Mouse (Mus musculus) cerebellum, adult 18-20 months (tissue): Measurements from ENCODE around the gene Adgrl2.

Experiments used
- DNase-seq, 2 experiments: peaks; one replicate each; pipeline ENCODE4 v3.0.0; 2021

Adgrl2 gene

DNA sequence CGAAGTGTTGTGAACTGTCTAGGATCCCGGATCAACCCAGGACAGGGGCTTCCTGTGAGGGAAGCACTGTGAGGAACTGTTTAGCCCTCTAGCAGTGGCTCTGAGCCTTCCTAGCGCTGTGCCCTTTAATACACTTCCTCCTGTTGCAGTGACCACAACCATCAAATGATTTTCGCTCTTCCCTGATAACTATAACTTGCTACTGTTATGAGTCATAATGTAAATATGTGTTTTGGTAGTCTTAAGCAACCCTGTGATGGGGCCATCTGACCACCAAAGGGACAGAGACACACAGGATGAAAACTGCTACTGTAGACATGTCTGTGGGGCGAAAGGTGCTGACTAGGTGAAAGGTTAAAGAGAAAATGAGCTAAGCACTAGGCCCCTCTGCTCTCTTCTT, 71.9 kb downstream of the Adgrl2 start:
- DNase-seq: no peak

DNA sequence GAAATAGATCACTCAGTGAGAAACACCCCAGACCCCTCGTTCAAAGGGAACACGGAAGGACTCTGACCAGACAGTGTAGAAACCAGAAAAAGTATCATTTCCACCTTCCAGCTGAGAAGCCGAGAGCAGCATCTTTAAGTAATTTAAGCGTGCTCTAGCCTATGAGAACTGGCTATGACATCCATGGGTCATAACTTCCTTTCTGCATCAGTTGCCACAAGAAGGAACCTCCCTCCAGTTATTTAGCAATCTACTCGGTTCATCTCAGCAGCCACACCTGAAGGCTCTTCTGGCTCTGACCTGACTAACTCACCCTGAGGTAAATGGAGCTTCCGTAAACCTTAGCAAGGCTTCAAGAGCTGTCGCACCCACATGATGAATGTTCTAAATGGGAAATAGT, 72.5 kb downstream of the Adgrl2 start:
- no peak for DNase-seq

DNA sequence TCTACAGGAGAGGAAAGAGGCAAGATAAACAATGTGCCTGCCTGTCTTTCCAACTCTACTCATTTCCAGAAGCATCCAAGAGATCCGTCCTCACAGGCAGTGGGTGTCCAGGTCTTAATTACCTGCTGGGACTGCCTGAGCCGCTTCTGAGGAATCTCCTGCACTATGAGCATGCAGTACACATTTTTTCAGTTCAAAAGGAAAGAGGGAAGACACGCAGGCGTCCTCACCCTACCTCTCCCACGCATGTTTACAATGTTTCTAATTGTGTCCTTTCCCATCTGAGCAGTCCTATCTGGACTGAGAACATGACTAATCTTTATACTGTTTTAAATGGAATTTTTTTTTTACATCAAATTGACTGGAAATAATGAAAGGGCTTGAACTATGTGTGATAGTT, 74.1 kb downstream of the Adgrl2 start:
- DNase-seq: no peak

DNA sequence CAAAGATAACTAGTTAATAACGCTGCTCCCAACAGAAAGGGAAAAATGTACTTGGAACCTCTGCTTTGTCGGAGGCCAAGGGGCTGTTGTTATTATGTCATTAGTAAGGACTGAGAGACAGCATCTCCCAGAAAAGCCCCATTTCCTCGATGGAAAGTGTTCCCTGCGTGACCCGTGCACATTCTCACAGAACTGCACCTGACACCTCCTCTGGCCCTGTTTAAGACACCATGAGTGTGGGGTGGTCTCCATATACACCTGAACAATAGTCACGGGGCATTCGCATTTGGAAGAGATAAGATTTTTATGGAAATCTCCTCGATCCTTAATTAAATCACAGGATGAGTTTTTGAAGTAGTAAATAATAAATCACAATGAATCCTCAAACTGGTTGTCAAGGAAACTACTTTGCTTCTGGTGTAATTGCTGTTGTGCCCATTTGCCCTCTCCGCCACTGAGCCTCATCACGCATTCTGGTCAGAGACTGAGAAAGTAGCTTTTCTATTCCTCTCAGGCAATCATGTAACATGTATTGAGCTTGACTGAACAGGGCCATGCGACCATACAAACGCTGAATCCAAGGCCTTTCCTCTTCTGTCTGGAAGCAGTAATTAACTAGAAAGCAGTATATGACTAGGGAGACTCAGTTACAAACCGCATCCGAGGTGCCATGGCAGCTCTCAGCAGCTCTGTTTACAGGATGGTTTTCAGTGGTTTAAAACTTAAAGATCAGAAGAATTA, 77.2 kb downstream of the Adgrl2 start:
- DNase-seq: no peak

DNA sequence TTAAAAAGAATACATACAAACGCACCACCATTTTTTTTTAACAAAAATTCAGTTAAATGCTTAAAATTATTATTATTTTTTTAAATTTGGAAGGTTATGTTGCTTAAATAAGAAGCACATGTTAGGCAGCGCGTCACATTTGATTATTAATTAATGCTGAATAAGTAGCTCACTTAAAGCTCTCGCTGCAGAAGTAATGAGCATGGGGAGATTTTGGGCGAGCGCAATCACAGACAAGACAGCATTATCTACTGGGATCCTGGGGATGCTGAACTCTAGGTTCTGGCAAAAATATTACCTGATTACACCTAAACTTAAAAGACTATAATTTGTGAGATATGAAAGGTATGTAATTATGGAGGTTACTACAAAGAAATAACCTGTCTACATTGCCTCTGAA, 77.8 kb downstream of the Adgrl2 start:
- no peak for DNase-seq

DNA sequence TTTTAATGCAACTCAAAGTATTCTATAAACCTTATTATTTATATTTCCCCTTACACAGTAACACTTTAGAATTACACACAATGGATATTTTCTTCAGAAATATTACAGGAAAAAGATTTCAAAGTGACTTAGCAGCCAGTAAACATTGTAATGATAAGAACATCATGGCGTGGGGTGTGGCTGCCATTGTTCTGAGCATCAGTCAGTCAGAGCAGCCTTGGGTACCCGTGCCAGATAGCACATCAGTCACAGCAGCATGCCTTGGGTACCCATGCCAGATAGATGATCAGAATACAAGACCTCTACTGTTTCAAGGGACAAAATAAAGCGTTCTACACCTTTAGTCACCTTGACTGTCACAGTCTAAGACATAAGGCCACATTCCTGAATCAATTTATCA, 82.5 kb downstream of the Adgrl2 start:
- DNase-seq: no peak

DNA sequence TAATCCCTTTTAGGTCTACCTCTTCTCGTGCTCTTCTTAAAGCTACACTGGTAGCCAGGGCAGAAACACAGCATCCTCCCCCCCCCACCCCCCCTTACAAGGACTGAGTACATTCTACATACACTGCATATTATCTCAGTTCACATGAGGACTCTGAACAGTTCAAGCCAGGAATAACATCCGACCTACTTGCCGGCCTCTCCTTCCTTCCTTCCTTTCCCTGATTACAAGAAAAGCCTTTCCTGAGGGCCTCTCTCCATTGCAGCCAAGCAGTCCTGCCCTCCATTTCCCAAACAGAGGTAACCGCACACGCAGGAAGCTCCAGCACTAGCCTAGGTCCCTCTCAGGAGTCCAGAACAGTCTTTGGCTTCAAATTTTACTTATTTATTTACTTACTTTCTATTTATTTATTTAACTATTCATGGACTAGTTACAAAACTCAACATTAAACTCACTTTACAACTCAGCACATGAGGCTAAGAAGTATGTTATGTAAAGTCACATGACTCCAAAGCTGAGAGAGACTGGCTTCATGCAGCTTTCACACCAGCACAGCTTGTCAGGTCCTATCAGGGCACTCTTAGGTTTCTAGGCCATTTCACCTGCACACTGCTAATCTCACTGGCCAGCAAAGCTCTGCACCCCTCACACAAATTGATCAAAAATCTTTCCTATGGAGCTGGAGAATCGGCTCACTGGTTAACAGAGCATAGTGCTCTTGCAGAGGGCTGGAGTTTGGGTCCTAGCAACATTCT, 83.2 kb downstream of the Adgrl2 start:
- DNase-seq: no peak

DNA sequence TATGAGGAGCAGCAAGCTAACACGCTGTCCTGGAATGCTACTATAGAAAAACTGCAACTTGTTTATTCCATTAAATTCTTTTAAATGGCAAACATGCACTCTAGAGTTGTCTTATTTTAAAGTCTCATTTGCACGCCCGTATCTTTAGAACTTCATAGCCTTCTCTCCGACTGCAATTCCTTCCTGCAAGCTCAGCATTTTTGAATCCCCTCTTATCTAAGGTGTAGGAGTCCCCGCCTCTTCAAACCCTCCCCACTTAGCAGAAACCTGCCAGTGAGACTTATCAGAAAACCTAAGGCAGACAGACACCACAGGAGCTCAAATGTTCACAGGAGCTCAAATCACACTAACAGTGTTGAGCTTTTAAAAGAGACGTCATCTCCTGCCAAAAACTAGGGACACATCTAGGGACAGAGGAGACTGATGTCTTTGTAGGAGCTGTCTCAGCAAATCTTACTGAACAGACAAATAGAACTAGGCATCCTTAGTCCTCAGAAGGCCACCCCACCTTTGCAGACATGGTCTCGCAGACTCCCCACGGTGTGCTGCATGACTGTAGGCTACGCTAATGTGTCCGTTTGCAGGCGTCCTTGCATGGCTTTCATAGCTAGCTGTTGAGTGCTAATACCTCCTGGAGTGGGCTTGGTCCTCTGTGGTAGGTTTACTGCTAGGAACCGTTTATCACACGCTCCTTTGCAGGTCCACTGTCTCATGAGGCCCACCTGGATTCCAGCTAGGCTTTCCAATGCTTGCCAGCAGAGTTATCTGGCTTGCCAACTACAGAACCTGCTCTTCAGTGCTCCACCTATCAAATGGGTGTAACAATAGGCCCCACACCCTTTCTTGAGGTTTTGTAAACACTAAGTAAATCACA, 84.2 kb downstream of the Adgrl2 start:
- no peak for DNase-seq

DNA sequence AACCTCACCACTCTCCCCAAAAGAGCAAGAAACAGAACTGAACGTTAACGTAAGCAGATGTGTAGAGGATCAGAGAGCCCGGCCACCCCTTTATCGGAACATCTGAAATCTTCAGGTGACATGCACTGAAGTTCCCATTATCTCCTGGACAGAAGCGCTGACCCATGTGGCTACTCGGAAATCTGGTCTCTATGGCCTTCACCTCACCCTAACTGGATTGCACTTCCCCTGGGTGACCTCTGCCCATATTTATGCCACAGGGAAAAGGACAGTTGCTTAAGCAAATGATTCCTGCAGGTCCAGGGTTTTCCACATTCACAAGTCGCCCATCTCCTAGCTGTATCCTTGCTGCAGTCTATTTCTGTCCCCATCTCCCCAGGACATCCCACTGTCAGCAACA, 84.9 kb downstream of the Adgrl2 start:
- no peak for DNase-seq

DNA sequence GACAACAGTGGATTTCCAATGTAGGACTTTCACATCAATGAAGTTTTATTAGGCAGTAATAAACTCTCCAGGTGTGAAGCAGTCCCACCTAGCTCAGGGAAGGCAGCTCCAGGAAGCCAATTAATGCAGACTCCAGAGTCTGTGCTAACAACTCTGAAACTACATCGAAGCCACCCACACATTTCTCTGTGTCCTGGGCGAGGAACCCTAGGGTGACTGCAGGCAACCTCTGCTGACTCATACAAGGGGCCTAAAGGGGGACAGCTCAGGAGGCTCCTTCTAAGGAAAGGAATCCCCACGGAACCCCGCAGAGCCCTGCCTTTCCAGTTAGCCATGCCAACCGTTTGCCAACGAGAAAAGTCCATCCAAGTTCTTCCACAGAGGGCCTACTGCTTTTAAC, 90.5 kb downstream of the Adgrl2 start:
- DNase-seq: no peak

DNA sequence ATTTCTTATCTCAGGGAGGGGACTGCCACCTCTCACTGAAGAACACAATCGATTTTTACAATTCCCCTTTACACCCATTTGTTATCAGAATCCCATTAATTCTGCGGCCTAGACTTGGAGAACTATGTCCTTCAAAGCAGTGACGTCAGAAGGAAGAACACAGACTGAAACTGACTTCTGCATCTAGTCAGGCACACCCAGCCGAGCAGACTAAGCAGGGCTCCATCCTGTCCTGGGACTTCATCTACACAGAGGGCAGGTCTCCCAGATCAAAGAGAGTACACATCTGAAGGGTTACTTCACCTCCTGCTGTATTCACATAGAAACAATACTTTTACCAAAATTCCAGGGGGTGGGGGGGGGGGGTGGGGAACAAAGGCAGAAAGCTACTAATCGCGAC, 90.9 kb downstream of the Adgrl2 start:
- no peak for DNase-seq

DNA sequence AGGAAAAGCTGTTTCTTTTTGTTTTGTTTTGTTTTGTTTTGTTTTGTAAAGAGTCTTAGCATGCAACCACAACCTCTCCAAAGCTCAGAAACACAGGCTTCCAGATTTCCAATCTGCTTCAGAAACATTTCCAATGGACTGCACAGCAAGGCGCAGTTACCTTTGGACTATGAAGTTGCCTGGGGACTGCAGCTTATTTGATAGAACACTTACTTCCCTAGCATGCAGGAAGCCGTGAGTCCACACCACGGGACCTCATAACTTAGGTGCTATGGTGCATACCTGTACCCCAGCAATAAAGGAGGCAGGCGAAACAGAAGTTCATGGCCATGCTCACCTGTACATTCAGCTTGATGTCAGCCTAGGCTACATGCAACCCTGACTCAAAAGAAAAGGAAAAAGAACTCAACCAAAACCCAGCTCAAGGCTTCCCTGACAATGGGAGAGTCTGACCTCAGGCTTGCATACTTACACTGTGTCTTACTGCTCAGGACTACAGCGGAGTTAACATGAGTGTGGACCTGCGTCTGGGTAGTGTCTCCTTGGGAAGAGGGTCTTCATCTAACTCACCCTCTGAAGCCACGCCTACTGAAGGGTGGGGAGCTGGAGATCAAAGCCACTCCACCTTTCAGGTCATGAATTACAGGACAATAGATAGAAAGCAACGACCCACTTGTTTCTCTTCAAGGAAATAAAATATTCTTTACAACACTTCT, 91.7 kb downstream of the Adgrl2 start:
- no peak for DNase-seq

DNA sequence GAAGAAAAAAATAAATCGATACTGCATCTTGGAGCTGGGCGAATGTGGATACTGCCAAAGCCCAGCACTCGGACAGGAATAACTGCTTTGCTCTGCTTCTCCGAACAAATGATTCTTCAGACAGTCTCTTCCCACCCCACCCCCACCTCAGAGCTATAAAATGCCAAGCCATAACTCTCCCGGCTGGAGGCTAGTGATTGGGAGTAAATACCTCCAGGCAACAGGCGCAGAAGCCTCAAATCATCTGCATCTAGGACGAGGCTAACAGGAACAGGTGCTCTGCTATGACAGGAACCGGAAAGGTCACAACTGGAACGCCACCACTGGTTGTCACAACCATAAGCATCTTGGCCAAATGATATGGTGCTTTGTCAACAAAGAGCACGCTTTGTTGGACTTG, 94.1 kb downstream of the Adgrl2 start:
- DNase-seq: no peak

DNA sequence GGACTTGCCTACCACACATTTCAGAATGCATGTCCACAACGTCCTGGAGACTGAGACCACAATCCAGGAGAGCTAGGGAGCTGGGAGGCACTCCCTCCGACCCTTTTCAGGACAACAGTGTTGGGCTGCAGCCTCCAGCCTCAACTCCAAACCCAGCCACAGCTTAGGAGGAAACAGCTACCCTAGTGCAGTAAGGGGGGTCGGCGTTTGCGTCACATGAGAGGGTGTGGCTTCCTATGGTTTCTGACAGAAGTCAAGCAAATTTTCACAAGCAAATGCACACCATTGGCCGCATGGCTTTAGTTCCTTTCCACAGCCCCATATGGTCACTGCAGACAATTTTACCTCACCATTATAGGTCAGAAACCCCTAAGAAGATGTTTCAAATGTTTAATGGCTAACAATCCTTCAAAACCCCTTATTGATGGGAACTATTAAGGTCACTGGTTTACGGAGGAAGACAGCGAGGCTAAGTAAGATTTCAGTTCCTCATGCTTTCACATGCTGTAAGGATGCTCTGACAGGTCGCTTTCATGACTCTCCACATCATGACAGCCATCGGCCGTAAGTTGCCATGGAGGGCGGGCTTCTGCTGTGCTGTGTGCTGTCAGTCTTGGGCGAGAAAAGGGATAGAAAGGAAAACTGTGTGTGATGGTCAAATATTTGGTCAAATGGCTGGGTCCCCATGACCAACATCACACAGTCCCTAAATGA, 94.8 kb downstream of the Adgrl2 start:
- DNase-seq: no peak

DNA sequence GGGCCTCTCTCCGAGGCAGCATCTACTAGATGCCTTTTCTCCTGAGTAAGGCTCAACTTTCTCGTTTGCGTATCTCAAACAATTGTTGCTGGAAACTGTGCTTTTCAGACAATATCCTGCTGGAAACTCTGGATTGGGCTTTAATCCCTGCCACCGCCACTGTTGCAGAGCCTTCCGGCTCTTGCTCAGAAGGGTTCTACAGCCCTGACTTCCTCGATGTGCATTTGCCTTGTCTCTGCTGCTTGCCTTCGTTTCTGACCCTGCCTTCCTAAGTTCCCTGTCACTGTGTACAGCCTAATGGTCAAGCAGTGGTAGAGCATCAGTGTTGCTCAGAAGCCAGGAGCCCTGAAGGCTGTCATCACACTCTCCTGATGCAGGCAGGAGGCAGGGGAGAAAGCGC, 95.5 kb downstream of the Adgrl2 start:
- no peak for DNase-seq

DNA sequence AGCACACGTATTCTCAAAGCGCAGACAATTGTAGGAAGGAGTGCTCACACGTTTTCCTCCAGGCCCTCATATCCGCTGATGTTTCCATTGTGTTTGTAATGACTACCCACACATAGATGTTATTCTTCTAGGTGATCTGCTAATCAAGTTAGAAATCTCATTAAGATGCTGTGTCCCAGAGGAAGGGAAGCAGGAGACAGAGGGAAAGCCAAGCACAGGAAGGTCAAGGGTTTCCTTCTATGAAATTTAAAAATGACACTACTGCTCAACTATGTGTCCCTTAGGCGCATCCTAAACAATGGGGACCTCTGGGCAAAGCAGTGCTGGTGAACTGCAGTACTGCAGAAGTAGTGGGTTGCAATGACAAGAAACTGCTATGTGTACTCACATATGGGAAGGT, 102.5 kb downstream of the Adgrl2 start:
- DNase-seq: no peak

DNA sequence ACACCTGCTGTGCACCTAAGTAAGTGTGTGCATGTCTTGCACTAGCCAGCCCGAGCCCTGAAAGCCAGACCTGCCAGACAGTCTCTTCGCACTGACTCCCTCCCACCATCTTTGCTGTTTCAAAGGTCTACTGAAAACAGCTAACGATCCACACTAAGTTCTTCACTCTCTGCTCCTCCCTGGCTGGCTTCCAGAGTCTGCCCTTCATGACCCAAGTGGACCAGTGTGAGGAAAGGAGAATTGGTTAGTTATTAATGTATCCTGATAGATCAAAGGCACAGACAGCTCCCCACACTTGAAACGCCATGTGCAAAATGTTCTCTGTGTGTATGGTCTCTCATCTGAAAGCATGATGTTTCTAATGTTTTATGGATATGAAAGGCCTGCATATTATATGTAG, 103.4 kb downstream of the Adgrl2 start:
- DNase-seq: no peak

DNA sequence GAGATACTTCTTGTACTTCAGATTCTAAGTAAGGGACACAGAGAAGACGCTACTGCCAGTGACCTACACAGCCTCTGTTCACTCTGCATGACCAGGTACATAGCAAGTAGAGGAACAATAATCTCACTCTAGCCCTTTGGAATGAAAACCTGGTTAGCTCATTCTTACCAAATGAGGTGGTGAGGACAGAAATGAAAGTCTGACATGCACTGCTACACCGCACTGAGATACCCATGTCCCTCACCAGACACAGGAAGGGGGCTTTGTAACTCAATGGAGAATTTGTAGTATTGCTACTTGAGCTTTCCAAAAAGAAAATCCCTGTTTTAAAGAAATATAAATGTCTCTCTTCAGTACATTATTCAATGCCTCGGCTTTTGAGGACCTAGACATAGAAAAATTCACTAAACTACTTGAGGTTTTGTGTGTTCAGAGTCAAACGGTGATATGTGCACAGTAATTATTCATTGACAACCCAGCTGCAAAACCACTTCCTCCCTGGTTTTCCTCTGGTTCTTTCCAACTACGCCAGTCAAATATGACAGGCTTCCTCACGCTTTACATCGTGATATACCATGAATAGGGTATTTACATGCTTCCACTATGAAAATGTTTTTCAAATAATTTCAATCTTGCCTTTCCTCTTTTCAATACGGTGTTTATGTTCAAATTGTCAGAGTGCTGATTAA, 104.2 kb downstream of the Adgrl2 start:
- no peak for DNase-seq

DNA sequence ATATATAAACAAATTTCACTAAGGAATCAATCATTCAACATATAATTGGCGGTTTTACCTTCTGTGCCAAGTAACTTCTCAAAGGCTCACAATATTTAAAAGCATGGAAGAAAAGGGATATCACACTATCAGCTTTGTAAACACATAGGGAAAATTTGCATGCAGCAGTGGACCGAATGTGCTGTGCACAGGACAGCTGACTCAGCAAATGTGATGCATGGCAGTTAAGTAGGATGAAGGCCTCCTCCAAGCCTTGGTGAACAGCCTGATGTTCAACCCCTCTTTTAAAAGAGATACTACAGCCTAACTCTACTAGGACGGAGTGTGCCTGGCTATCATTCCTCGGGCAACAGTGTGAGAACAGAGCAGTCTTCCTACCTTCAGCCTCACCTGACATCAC, 105.2 kb downstream of the Adgrl2 start:
- DNase-seq: no peak

DNA sequence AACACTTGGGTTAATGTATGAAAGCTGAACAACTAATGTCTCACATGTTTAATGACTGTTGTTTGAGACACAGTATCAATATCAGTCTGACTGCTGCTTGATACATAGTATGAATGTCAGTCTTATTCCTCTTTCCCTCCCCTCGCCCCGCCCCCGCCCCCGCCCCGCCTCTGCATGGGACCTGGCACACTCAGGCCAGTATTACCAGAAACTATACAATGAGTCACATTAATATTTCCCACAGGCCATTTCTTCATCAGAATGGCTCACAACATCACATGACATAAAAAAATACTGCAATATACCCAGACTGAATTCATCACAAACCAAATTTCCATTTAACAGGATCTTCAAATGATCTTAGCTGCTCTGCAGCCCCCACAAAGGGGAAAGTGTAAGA, 108.9 kb downstream of the Adgrl2 start:
- DNase-seq: no peak

DNA sequence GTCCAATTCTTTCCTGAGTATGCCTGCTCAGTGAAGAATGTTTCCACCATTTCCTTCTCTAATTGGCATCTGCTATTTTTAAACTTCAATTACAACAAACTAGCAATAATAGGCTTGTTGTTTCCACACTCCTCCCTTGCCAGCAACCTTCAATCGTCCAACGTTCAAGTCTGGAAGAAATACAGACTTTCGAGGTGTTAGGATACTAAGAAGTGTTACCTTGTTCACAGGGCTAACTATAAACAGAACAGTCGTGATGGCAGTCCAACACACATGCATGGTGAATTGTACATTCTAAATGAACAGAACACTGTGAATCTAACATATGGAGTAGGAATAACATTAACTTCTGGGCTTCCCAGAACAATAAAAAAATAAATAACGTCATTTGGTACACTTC, 117.8 kb downstream of the Adgrl2 start:
- no peak for DNase-seq
